Mouse (Mus musculus) small intestine, adult 2 months (tissue): ENCODE results near the gene Tpbpb. TPM values are rescaled to one million over a fixed set of nuclear protein-coding genes. Genes with fewer than 3 reads are reported as not detected.

Experiments used
- H3K27ac ChIP-seq: fragments of 200-500 bp; 2 replicates; pipeline ENCODE4 v1.5.1; 2012; ENCODE audit warnings: low read depth, low read length, control low read depth, inconsistent platforms; ENCODE audit not compliant: insufficient read depth
- H3K27me3 ChIP-seq: fragments of 200-500 bp; 2 replicates; pipeline ENCODE4 v1.6.1; 2012; ENCODE audit warnings: mild to moderate bottlenecking, moderate library complexity, low read length, inconsistent platforms; ENCODE audit not compliant: control insufficient read depth, insufficient read depth
- H3K36me3 ChIP-seq: fragments of 200-500 bp; 2 replicates; pipeline ENCODE4 v1.6.1; 2012; ENCODE audit warnings: mild to moderate bottlenecking, low read length, control low read depth, inconsistent platforms; ENCODE audit not compliant: control insufficient read depth, insufficient read depth
- H3K4me1 ChIP-seq: fragments of 200-500 bp; 2 replicates; pipeline ENCODE4 v1.6.1; 2012; ENCODE audit warnings: low read length, inconsistent platforms, mixed read lengths; ENCODE audit not compliant: control insufficient read depth, insufficient read depth, insufficient read length
- H3K4me3 ChIP-seq: fragments of 200-500 bp; 2 replicates; pipeline ENCODE4 v1.5.1; 2012; ENCODE audit warnings: low read depth, mild to moderate bottlenecking, control low read depth, inconsistent platforms, low read length, moderate library complexity
- CTCF ChIP-seq: fragments of 200-500 bp; IDR thresholded peaks from 2 replicates; pipeline ENCODE4 v1.5.1; 2012; ENCODE audit warnings: low read depth, mild to moderate bottlenecking, control low read depth, inconsistent platforms, low read length, moderate library complexity, mixed read lengths; ENCODE audit not compliant: insufficient replicate concordance, insufficient read length; ENCODE audit errors: extremely low read depth
- POLR2A ChIP-seq: fragments of 200-500 bp; IDR thresholded peaks from 2 replicates; pipeline ENCODE4 v1.6.1; 2012; ENCODE audit warnings: low read depth, mild to moderate bottlenecking, control low read depth, inconsistent platforms, low read length, moderate library complexity
- WGBS: fragments of 180-500 bp; shearing (Covaris S2); methylation state at CpG from one replicate; pipeline ENCODE4 v1.1.7; 2018; 5-methylcytosine and 5-hydroxymethylcytosine counted together
- polyA plus RNA-seq: library from polyadenylated mRNA; depleted of rRNA; stranded (reverse); fragments of >200 nt; gene quantifications from 2 replicates; pipeline ENCODE4 v1.2.3, GENCODE M21; 2012; rRNA removed

The Tpbpb gene
- polyA plus RNA-seq, 1 experiment, result not detected

- no peak within 1 kb of the TSS for H3K27ac ChIP-seq
- no peaks in the 10 kb centered on the region for H3K27me3 ChIP-seq
- no peaks in the 10 kb centered on the region for H3K4me1 ChIP-seq
- H3K36me3 ChIP-seq, result no peaks in the 10 kb centered on the region
- WGBS, result 45% methylated on average over 1 of the region's 1 CpGs
- H3K4me3 ChIP-seq, result no peak within 1 kb of the TSS
- TF ChIP-seq POLR2A, result no peak
- TF ChIP-seq CTCF, result no peak
Measured at GRCm38 (mm10) chr13:60864281-60864680, 40.4 kb downstream of the Tpbpb start, which contains the start of gene 4930486L24Rik. Gene 4930486L24Rik (minus strand): TSS chr13:60864475.

Other genes with a start within 250 kb of the Tpbpb start
- gene BC051665, start 118.5 kb downstream of the Tpbpb start, polyA plus RNA-seq, result not detected in 2 replicates
- gene Ctsll3, start 102.0 kb downstream of the Tpbpb start, polyA plus RNA-seq, result not detected in 2 replicates
- not detected in 2 replicates for gene 4930486L24Rik, start 40.4 kb downstream of the Tpbpb start, polyA plus RNA-seq
- not detected in 2 replicates for gene Gm49392, start 8.0 kb downstream of the Tpbpb start, polyA plus RNA-seq
- gene Ctla2b, start 7.4 kb downstream of the Tpbpb start, polyA plus RNA-seq, result 0.35 TPM in 1 of 2 replicates, not detected in the other
- not detected in 2 replicates for gene Gm49393, start 30.7 kb upstream of the Tpbpb start, polyA plus RNA-seq
- 0.25 and 0.38 TPM in 2 replicates for gene Gm49391, start 31.7 kb upstream of the Tpbpb start, polyA plus RNA-seq
- gene Ctla2a, start 31.7 kb upstream of the Tpbpb start, polyA plus RNA-seq, result 0.61 and 1.4 TPM in 2 replicates
- gene Tpbpa, start 37.1 kb upstream of the Tpbpb start, polyA plus RNA-seq, result not detected in 2 replicates
- not detected in 2 replicates for gene Ctsj, start 101.1 kb upstream of the Tpbpb start, polyA plus RNA-seq
- not detected in 2 replicates for gene Ctsq, start 135.8 kb upstream of the Tpbpb start, polyA plus RNA-seq